Mouse (Mus musculus) CH12.LX (cell line): ENCODE data around the gene Emc9. TPM values are rescaled to one million over a fixed set of nuclear protein-coding genes. Genes with fewer than 3 reads are reported as not detected.

Experiments
- DNase-seq: peaks from one replicate; pipeline ENCODE4 v3.0.0-alpha.2; 2013; ENCODE audit errors: extremely low read depth
- H3K27ac ChIP-seq: 2 replicates; pipeline ENCODE4 v1.5.1; 2012; ENCODE audit warnings: low read depth, mild to moderate bottlenecking, control low read depth, moderate library complexity; ENCODE audit not compliant: insufficient read depth
- H3K27me3 ChIP-seq: replicated peaks from 2 replicates; pipeline ENCODE3; 2012; ENCODE audit warnings: inconsistent platforms
- H3K36me3 ChIP-seq, 2 experiments: replicated peaks in 1 of 2; 2 replicates each; pipeline versions ENCODE3 to v1.6.1; 2012; ENCODE audit warnings: inconsistent platforms in 1 of 2, low read length in 1 of 2, mild to moderate bottlenecking in 1 of 2, mixed read lengths in 1 of 2, moderate library complexity in 1 of 2; ENCODE audit not compliant: control insufficient read depth in 1 of 2, insufficient read depth in 1 of 2
- H3K4me1 ChIP-seq, 2 experiments: 2 replicates each; pipeline ENCODE4 v1.6.1; 2012; ENCODE audit warnings: inconsistent platforms in 1 of 2, moderate library complexity in 1 of 2; ENCODE audit not compliant: insufficient read depth in 2 of 2, control insufficient read depth in 1 of 2
- H3K4me2 ChIP-seq: 2 replicates; pipeline ENCODE4 v1.6.1; 2012; ENCODE audit warnings: low read depth, mild to moderate bottlenecking, control low read depth; ENCODE audit not compliant: poor library complexity, insufficient read depth, severe bottlenecking
- H3K4me3 ChIP-seq, 3 experiments: fragments of 150-350 bp in 1 of 3; sonication (generic) in 1 of 3; replicated peaks in 1 of 3; 2 replicates each; pipeline versions ENCODE3 to v1.5.1; 2011 to 2012; ENCODE audit warnings: low read depth in 2 of 3, low read length in 2 of 3, mild to moderate bottlenecking in 2 of 3, moderate library complexity in 2 of 3, control low read depth in 1 of 3, improper control_type of control experiment in 1 of 3, inconsistent platforms in 1 of 3, mixed read lengths in 1 of 3; ENCODE audit not compliant: poor library complexity in 1 of 3
- H3K79me2 ChIP-seq: replicated peaks from 2 replicates; pipeline ENCODE4 v1.6.1; 2012; ENCODE audit warnings: mild to moderate bottlenecking, moderate library complexity; ENCODE audit not compliant: control insufficient read depth, poor library complexity, insufficient read depth, severe bottlenecking; ENCODE audit errors: extremely low read depth
- H3K9ac ChIP-seq: 2 replicates; pipeline ENCODE4 v1.6.1; 2012; ENCODE audit warnings: low read depth, mild to moderate bottlenecking, control low read depth, moderate library complexity; ENCODE audit not compliant: insufficient read depth
- H3K9me3 ChIP-seq: replicated peaks from 2 replicates; pipeline ENCODE3; 2012; ENCODE audit warnings: low read length, inconsistent platforms, mixed read lengths
- BHLHE40 ChIP-seq: IDR thresholded peaks from 2 replicates; pipeline ENCODE4 v1.6.1; 2011; ENCODE audit warnings: mild to moderate bottlenecking, low read depth, low read length, improper control_type of control experiment
- CHD2 ChIP-seq: IDR thresholded peaks from 2 replicates; pipeline ENCODE4 v1.6.1; 2011; ENCODE audit warnings: low read length, improper control_type of control experiment
- CTCF ChIP-seq, 2 experiments: IDR thresholded peaks in 1 of 2; conservative IDR thresholded peaks in 1 of 2; 2 replicates each; pipeline ENCODE4 v1.5.1; 2011 to 2012; ENCODE audit warnings: low read depth in 2 of 2, low read length in 2 of 2, improper control_type of control experiment in 1 of 2, inconsistent platforms in 1 of 2, mild to moderate bottlenecking in 1 of 2, moderate library complexity in 1 of 2
- E2F4 ChIP-seq: IDR thresholded peaks from 2 replicates; pipeline ENCODE4 v1.6.1; 2011; ENCODE audit warnings: low read depth, low read length, improper control_type of control experiment; ENCODE audit not compliant: insufficient replicate concordance
- GABPA ChIP-seq: IDR thresholded peaks from 2 replicates; pipeline ENCODE4 v1.6.1; 2012; ENCODE audit warnings: low read depth, low read length, improper control_type of control experiment, inconsistent platforms; ENCODE audit not compliant: insufficient replicate concordance
- HCFC1 ChIP-seq: IDR thresholded peaks from 2 replicates; pipeline ENCODE4 v1.6.1; 2012; ENCODE audit warnings: low read depth, mild to moderate bottlenecking, inconsistent platforms, low read length, improper control_type of control experiment
- IRF4 ChIP-seq: IDR thresholded peaks from 2 replicates; pipeline ENCODE4 v1.6.1; 2014; ENCODE audit warnings: low read depth, mild to moderate bottlenecking, inconsistent platforms, low read length, improper control_type of control experiment
- KAT2A ChIP-seq: IDR thresholded peaks from 2 replicates; pipeline ENCODE4 v1.6.1; 2012; ENCODE audit warnings: low read length, improper control_type of control experiment, inconsistent platforms; ENCODE audit not compliant: insufficient replicate concordance
- MAFK ChIP-seq: IDR thresholded peaks from 2 replicates; pipeline ENCODE4 v1.6.1; 2011; ENCODE audit warnings: low read length, improper control_type of control experiment; ENCODE audit not compliant: insufficient replicate concordance
- MAX ChIP-seq: IDR thresholded peaks from 2 replicates; pipeline ENCODE4 v1.6.1; 2011; ENCODE audit warnings: low read length, improper control_type of control experiment
- MAZ ChIP-seq: IDR thresholded peaks from 2 replicates; pipeline ENCODE4 v1.6.1; 2012; ENCODE audit warnings: low read depth, mild to moderate bottlenecking, inconsistent platforms, low read length, improper control_type of control experiment, moderate library complexity
- MEF2A ChIP-seq: IDR thresholded peaks from 2 replicates; pipeline ENCODE4 v1.6.1; 2014; ENCODE audit warnings: low read depth, mild to moderate bottlenecking, inconsistent platforms, low read length, improper control_type of control experiment, borderline replicate concordance
- MXI1 ChIP-seq: IDR thresholded peaks from 2 replicates; pipeline ENCODE4 v1.6.1; 2011; ENCODE audit warnings: mild to moderate bottlenecking, low read depth, low read length, improper control_type of control experiment
- MYC ChIP-seq: IDR thresholded peaks from 2 replicates; pipeline ENCODE4 v1.6.1; 2011; ENCODE audit warnings: low read depth, mild to moderate bottlenecking, improper control_type of control experiment, low read length
- NRF1 ChIP-seq: IDR thresholded peaks from 2 replicates; pipeline ENCODE4 v1.6.1; 2014; ENCODE audit warnings: low read depth, mild to moderate bottlenecking, inconsistent platforms, low read length, improper control_type of control experiment, moderate library complexity
- PAX5 ChIP-seq: IDR thresholded peaks from 2 replicates; pipeline ENCODE4 v1.6.1; 2012; ENCODE audit warnings: low read length, inconsistent platforms, mixed read lengths
- POLR2A ChIP-seq: IDR thresholded peaks from 2 replicates; pipeline ENCODE4 v1.6.1; 2011; ENCODE audit warnings: low read depth, mild to moderate bottlenecking, improper control_type of control experiment, low read length
- POLR2AphosphoS2 ChIP-seq: IDR thresholded peaks from 2 replicates; pipeline ENCODE4 v1.6.1; 2011; ENCODE audit warnings: low read depth, low read length, improper control_type of control experiment
- RCOR1 ChIP-seq: conservative IDR thresholded peaks from 2 replicates; pipeline ENCODE4 v1.6.1; 2012; ENCODE audit warnings: low read depth, mild to moderate bottlenecking, inconsistent platforms, low read length, improper control_type of control experiment
- SIN3A ChIP-seq: IDR thresholded peaks from 2 replicates; pipeline ENCODE4 v1.6.1; 2012; ENCODE audit warnings: low read length, improper control_type of control experiment, inconsistent platforms
- SMC3 ChIP-seq: IDR thresholded peaks from 2 replicates; pipeline ENCODE4 v1.6.1; 2011; ENCODE audit warnings: low read depth, low read length, improper control_type of control experiment
- TCF12 ChIP-seq: IDR thresholded peaks from 2 replicates; pipeline ENCODE4 v1.6.1; 2014; ENCODE audit warnings: low read depth, mild to moderate bottlenecking, inconsistent platforms, low read length, improper control_type of control experiment
- UBTF ChIP-seq: IDR thresholded peaks from 2 replicates; pipeline ENCODE4 v1.6.1; 2012; ENCODE audit warnings: low read depth, mild to moderate bottlenecking, inconsistent platforms, low read length, improper control_type of control experiment, moderate library complexity
- USF1 ChIP-seq: IDR thresholded peaks from 2 replicates; pipeline ENCODE4 v1.6.1; 2014; ENCODE audit warnings: low read depth, mild to moderate bottlenecking, inconsistent platforms, low read length, improper control_type of control experiment
- USF2 ChIP-seq: conservative IDR thresholded peaks from 2 replicates; pipeline ENCODE4 v1.6.1; 2011; ENCODE audit warnings: low read depth, low read length, improper control_type of control experiment
- ZC3H11A ChIP-seq: IDR thresholded peaks from 2 replicates; pipeline ENCODE4 v1.6.1; 2012; ENCODE audit warnings: low read depth, mild to moderate bottlenecking, inconsistent platforms, low read length, improper control_type of control experiment
- ZNF384 ChIP-seq: IDR thresholded peaks from 2 replicates; pipeline ENCODE4 v1.6.1; 2012; ENCODE audit warnings: low read depth, low read length, improper control_type of control experiment, inconsistent platforms
- dilution Hi-C: fragments of 300-500 bp; cut with MboI; formaldehyde crosslinking; loops from 2 replicates; pipeline ENCODE4 v1.14.3; 2020; ENCODE audit warnings: low sequenced_read_pairs; ENCODE audit not compliant: extremely low pct_unique_long_range_greater_than_20kb, extremely low pct_ligation_motif_present
- in situ Hi-C: fragments of 300-500 bp; cut with MboI; formaldehyde crosslinking; loops from 3 replicates; pipeline ENCODE4 v1.14.3; 2019; ENCODE audit warnings: low sequenced_read_pairs, low pct_ligation_motif_present, low pct_unique_long_range_greater_than_20kb, mixed read lengths
- polyA plus RNA-seq: library from polyadenylated mRNA; unstranded; fragments of >175 nt; gene quantifications from 2 replicates; pipeline ENCODE4 v1.2.1, GENCODE M21; 2012; ENCODE audit warnings: low read depth; ENCODE audit not compliant: insufficient read length
- total RNA-seq, 2 experiments: library from RNA; depleted of rRNA; stranded (reverse); fragments of 300-350 nt in 1 of 2; fragments of >200 nt in 1 of 2; gene quantifications; 2 replicates each; pipeline ENCODE4 v1.2.3; 2012 to 2014

The Emc9 gene
- total and polyA plus RNA-seq, 3 experiments, result 1.7 to 9.6 (median 4.2) TPM

DNA sequence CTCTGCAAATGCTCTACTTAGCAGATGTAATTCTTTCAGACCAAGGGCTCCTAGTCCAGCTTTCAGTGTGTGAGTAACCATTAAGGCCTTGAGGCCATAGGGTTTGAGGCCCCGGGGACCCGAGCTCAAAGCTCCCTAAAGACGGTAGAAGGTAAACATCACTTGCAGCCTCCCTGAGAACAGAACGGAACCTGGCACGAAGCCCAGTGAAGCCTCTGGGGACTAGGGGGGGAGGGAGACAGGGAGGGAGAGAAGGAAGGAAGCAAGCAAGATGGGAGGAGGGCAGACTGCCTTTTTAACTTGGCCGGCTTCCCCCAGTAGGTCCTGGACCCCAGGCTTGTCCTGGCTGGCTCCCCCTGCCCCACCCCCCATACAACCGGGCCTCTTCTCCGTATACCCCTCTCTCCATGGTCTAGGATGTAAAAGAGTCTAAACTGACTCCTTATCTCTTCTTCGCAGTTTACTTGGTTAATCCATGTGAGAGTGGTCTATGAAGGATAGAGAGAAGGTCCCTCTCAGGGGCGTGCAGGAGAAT is 44.2 kb downstream of the Emc9 start:
- H3K9ac ChIP-seq, result peak overlapping the region; percentile 97
- peak overlapping the region; percentile 83 to 93 (median 87) for H3K4me3 ChIP-seq
- peaks cover 22% of the 10 kb centered on the region for H3K79me2 ChIP-seq
- H3K36me3 ChIP-seq, result peaks cover 40 to 46% of the 10 kb centered on the region in 2 experiments
- TF ChIP-seq RCOR1, result no peak
- TF ChIP-seq MXI1, result no peak; the same call in 1 of the 2 replicates
- peak; percentile 54; the same call in 1 of the 2 replicates for TF ChIP-seq CHD2
- TF ChIP-seq E2F4, result no peak
- TF ChIP-seq HCFC1, result no peak
- TF ChIP-seq PAX5, result no peak
- TF ChIP-seq UBTF, result 0 out of 2 replicates have a peak, but pooled peaks have one; percentile 29
- TF ChIP-seq GABPA, result no peak
- TF ChIP-seq MAX, result no peak
- peak; percentile 33; the same call in 1 of the 2 replicates for TF ChIP-seq IRF4
- TF ChIP-seq MAZ, result peak; percentile 73; the same call in 1 of the 2 replicates
- TF ChIP-seq BHLHE40, result peak; percentile 39; the same call in 1 of the 2 replicates
- peak; percentile 90; the same call in 1 of the 2 replicates for TF ChIP-seq SIN3A
- TF ChIP-seq TCF12, result no peak
- TF ChIP-seq POLR2A, result no peak
- DNase-seq, result peak; percentile 81
- H3K4me1 ChIP-seq, result peaks cover 15 to 50% of the 10 kb centered on the region in 2 experiments
- peak overlapping the region; percentile 92; the same call in 1 of the 2 replicates for H3K4me2 ChIP-seq
- peak overlapping the region; percentile 77 for H3K27ac ChIP-seq
- H3K9me3 ChIP-seq, result no peaks in the 10 kb centered on the region
- in situ Hi-C loops (no loop called here), dilution Hi-C loops (no loop called here)
- no peaks in the 10 kb centered on the region for H3K27me3 ChIP-seq

DNA sequence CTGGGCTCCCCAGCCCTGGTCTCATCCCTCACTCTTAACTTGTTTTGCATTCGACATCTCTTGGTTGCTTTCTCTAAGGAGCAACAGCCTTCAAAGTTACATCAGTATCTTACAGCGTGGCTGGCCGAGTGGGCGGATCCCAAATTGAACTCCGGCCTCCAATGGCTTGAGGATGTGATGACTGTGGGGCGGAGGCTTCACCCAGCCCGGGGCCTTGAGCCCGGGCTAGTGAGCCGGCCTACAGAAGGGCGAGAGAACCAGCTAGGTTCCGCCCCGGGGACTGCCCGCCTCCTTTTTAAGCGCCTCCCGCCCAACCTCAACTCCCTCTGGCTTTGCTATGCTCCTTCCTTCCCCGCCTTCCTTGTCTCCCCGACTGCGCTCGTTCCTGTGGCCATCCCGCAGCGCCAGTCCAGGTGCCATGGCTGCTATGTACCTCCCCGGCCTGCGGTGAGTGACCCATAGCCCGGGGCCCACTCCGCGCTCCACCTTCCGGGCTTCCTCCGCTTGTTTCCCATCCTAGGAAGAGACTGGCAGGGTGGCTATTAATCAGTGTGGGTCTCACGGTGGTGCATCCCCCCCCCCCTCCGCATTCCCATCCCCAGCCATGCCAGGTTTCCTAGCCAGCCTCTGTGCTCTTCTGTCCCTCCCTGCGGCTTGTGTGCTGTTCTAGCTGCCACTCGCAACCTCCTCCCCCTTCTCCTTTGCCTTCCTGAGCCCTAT is 44.9 kb downstream of the Emc9 start, which contains the start of gene Pck2:
TSS of gene Pck2 (plus strand) at position 200 of the 720 bp plus-strand sequence.
- H3K9ac ChIP-seq, result peak within 1 kb of the TSS; percentile 97
- in situ Hi-C loops, result no loop called here
- no peaks in the 10 kb centered on the region for H3K27me3 ChIP-seq
- peak; percentile 98 for DNase-seq
- peaks cover 35 to 39% of the 10 kb centered on the region in 2 experiments for H3K36me3 ChIP-seq
- H3K4me1 ChIP-seq, result peaks cover 15 to 44% of the 10 kb centered on the region in 2 experiments
- H3K9me3 ChIP-seq, result no peaks in the 10 kb centered on the region
- dilution Hi-C loops, result no loop called here
- H3K4me3 ChIP-seq, result peak within 1 kb of the TSS; percentile 83 to 93 (median 87)
- H3K4me2 ChIP-seq, result peak within 1 kb of the TSS; percentile 92
- peaks cover 22% of the 10 kb centered on the region for H3K79me2 ChIP-seq
- peak within 1 kb of the TSS; percentile 77 for H3K27ac ChIP-seq
- no peak for TF ChIP-seq ZNF384
- no peak for TF ChIP-seq UBTF
- TF ChIP-seq POLR2A, result peak; percentile 85
- peak; percentile 99 for TF ChIP-seq MYC
- TF ChIP-seq SMC3, result no peak
- TF ChIP-seq GABPA, result no peak
- no peak for TF ChIP-seq PAX5
- TF ChIP-seq E2F4, result 0 out of 2 replicates have a peak, but pooled peaks have one; percentile 46
- no peak; the same call in none of the 2 replicates for TF ChIP-seq MEF2A
- TF ChIP-seq KAT2A, result 0 out of 2 replicates have a peak, but pooled peaks have one; percentile 60
- no peak for TF ChIP-seq BHLHE40
- TF ChIP-seq USF1, result no peak
- TF ChIP-seq MAZ, result peak; percentile 78; the same call in 1 of the 2 replicates
- no peak for TF ChIP-seq CTCF (conservative IDR thresholded peaks at IDR 0.05 in 1 of 2, IDR thresholded peaks at IDR 0.05 in 1 of 2; ENCODE audit: low read depth in 2 of 2, low read length in 2 of 2)
- peak; percentile 32; the same call in 1 of the 2 replicates for TF ChIP-seq POLR2AphosphoS2
- TF ChIP-seq IRF4, result no peak
- no peak for TF ChIP-seq ZC3H11A
- 0 out of 2 replicates have a peak, but pooled peaks have one; percentile 8 for TF ChIP-seq CHD2
- TF ChIP-seq TCF12, result peak; percentile 62
- TF ChIP-seq USF2, result no peak
- TF ChIP-seq NRF1, result peak; percentile 43; the same call in 1 of the 2 replicates
- no peak; the same call in 1 of the 2 replicates for TF ChIP-seq SIN3A
- TF ChIP-seq MAFK, result no peak
